Mouse (Mus musculus) liver, adult 2 months (tissue): ENCODE measurements at regions not wholly inside any gene's neighbourhood (a gene's known extent, or its start where the extent isn't known, plus 50 kb on each side); places are given as distances from the start of the nearest gene placed in this dataset.

Experiments
- CTCF ChIP-seq: fragments of 200-500 bp; IDR thresholded peaks from 2 replicates; pipeline ENCODE4 v1.5.1; 2011; ENCODE audit warnings: low read depth, low read length, control low read depth
- POLR2A ChIP-seq: fragments of 200-500 bp; IDR thresholded peaks from 2 replicates; pipeline ENCODE4 v1.6.1; 2011; ENCODE audit warnings: low read length, control low read depth; ENCODE audit not compliant: insufficient read depth; ENCODE audit errors: extremely low read depth

DNA sequence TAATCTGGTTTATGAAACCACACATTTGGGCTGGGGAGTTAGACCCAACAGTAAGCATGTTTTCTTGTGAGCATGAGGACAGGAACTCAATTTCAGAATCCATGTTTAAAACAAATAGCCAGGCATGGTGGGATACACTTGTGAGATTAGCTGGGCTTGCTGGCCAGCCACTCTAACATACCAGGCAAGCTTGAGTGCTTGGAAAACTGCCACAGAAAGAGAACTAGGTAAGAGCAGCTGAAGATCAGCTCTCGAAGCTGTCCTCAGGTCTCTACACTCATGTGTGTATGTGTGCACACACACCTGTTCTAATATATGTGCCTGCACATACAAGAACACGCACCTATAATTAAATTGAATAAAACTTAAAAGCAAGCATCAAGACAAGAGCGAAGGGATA lies 112.2 kb upstream of the Zc3h12c start:
- TF ChIP-seq CTCF (no peak), POLR2A (no peak)
